Mouse (Mus musculus) heart, adult 2 months (tissue): ENCODE measurements around the gene Rab11fip5. TPM values are rescaled to one million over a fixed set of nuclear protein-coding genes. Genes with fewer than 3 reads are reported as not detected.

Experiments used
- DNase-seq, 2 experiments: peaks; one replicate each; pipeline ENCODE4 v3.0.0; 2021
- H3K27ac ChIP-seq: fragments of 200-600 bp; 2 replicates; pipeline ENCODE4 v1.8.1; 2022
- H3K27me3 ChIP-seq: fragments of 200-500 bp; 2 replicates; pipeline ENCODE4 v1.6.1; 2012; ENCODE audit warnings: mild to moderate bottlenecking, low read length, inconsistent platforms, mixed read lengths; ENCODE audit not compliant: control insufficient read depth, insufficient read depth
- H3K36me3 ChIP-seq: fragments of 200-500 bp; 2 replicates; pipeline ENCODE4 v1.6.1; 2012; ENCODE audit warnings: low read length, inconsistent platforms; ENCODE audit not compliant: control insufficient read depth, insufficient read depth
- H3K4me1 ChIP-seq: fragments of 200-500 bp; 2 replicates; pipeline ENCODE4 v1.6.1; 2011; ENCODE audit warnings: low read length; ENCODE audit not compliant: control insufficient read depth, insufficient read depth
- H3K4me3 ChIP-seq: fragments of 200-600 bp; 2 replicates; pipeline ENCODE4 v1.8.1; 2022
- H3K79me2 ChIP-seq: fragments of 200-500 bp; replicated peaks from 2 replicates; pipeline ENCODE4 v1.6.1; 2012; ENCODE audit warnings: mild to moderate bottlenecking, inconsistent platforms, low read length, moderate library complexity, mixed read lengths; ENCODE audit not compliant: control insufficient read depth, insufficient read depth
- H3K9ac ChIP-seq: fragments of 200-500 bp; 2 replicates; pipeline ENCODE4 v1.6.1; 2012; ENCODE audit warnings: low read depth, mild to moderate bottlenecking, control low read depth, inconsistent platforms, low read length, mixed read lengths
- CTCF ChIP-seq: fragments of 200-600 bp; IDR thresholded peaks from 2 replicates; pipeline ENCODE4 v1.8.1; 2022; ENCODE audit warnings: antibody characterized with exemption, mild to moderate bottlenecking, moderate library complexity
- EP300 ChIP-seq: fragments of 200-500 bp; IDR thresholded peaks from 2 replicates; pipeline ENCODE4 v1.6.1; 2011; ENCODE audit warnings: low read depth, low read length, control low read depth; ENCODE audit not compliant: insufficient read depth
- POLR2A ChIP-seq: fragments of 200-500 bp; IDR thresholded peaks from 2 replicates; pipeline ENCODE4 v1.6.1; 2011; ENCODE audit warnings: mild to moderate bottlenecking, low read depth, low read length, control low read depth; ENCODE audit not compliant: insufficient read depth
- WGBS: fragments of 180-500 bp; shearing (Covaris S2); methylation state at CpG from one replicate; pipeline ENCODE4 v1.1.7; 2018; 5-methylcytosine and 5-hydroxymethylcytosine counted together
- intact Hi-C: fragments of 180-260 bp; cut with DNase I; formaldehyde crosslinking; loops from one replicate; pipeline ENCODE4 v1.15.1; 2025
- polyA plus RNA-seq: library from polyadenylated mRNA; depleted of rRNA; stranded (reverse); fragments of >200 nt; gene quantifications from 2 replicates; pipeline ENCODE4 v1.2.3, GENCODE M21; 2012
- total RNA-seq, 2 experiments: library from RNA; stranded (reverse); gene quantifications; 2 replicates each; pipeline ENCODE4 v1.2.3; 2021

Rab11fip5 gene
- total and polyA plus RNA-seq, 3 experiments: 41.6 to 73.9 (median 59.3) TPM

GRCm38 (mm10) chr6:85388608-85389007 lies 14.2 kb upstream of the Rab11fip5 start:
- Histone ChIP-seq H3K4me1 (no peaks in the 10 kb centered on the region), H3K36me3 (no peaks in the 10 kb centered on the region), H3K9ac (no peak overlapping the region), H3K27ac (no peak overlapping the region), H3K4me3 (no peak overlapping the region), H3K79me2 (no peaks in the 10 kb centered on the region), H3K27me3 (no peaks in the 10 kb centered on the region)
- WGBS: 58% methylated on average over 5 of the region's 5 CpGs
- TF ChIP-seq CTCF (no peak), POLR2A (no peak), EP300 (no peak)
- intact Hi-C loops: no loop called here
- no peak for DNase-seq

GRCm38 (mm10) chr6:85382791-85383190 lies 8.4 kb upstream of the Rab11fip5 start:
- no peak overlapping the region for H3K4me3 ChIP-seq
- TF ChIP-seq EP300 (no peak), POLR2A (no peak), CTCF (no peak)
- H3K27me3 ChIP-seq: no peaks in the 10 kb centered on the region
- peaks cover 2% of the 10 kb centered on the region; the same call in 1 of the 2 replicates for H3K4me1 ChIP-seq
- H3K36me3 ChIP-seq: no peaks in the 10 kb centered on the region
- DNase-seq: no peak
- H3K9ac ChIP-seq: no peak overlapping the region
- no peaks in the 10 kb centered on the region for H3K79me2 ChIP-seq
- intact Hi-C loops: no loop called here
- whole genome bisulfite sequencing: 88% methylated on average over 2 of the region's 2 CpGs
- H3K27ac ChIP-seq: no peak overlapping the region

GRCm38 (mm10) chr6:85381648-85382020 lies 7.2 kb upstream of the Rab11fip5 start:
- H3K4me1 ChIP-seq: peaks cover 2% of the 10 kb centered on the region; the same call in 1 of the 2 replicates
- no peaks in the 10 kb centered on the region for H3K79me2 ChIP-seq
- DNase-seq: no peak
- no peak overlapping the region for H3K4me3 ChIP-seq
- no peak overlapping the region for H3K27ac ChIP-seq
- intact Hi-C loops: no loop called here
- H3K27me3 ChIP-seq: no peaks in the 10 kb centered on the region
- WGBS: 88% methylated on average over 10 of the region's 10 CpGs
- no peaks in the 10 kb centered on the region for H3K36me3 ChIP-seq
- TF ChIP-seq EP300: no peak
- no peak for TF ChIP-seq POLR2A
- no peak for TF ChIP-seq CTCF
- no peak overlapping the region for H3K9ac ChIP-seq

GRCm38 (mm10) chr6:85380901-85381647 lies 6.6 kb upstream of the Rab11fip5 start:
- Histone ChIP-seq H3K27me3 (no peaks in the 10 kb centered on the region), H3K36me3 (no peaks in the 10 kb centered on the region), H3K4me1 (peaks cover 2% of the 10 kb centered on the region; the same call in 1 of the 2 replicates), H3K4me3 (no peak overlapping the region), H3K27ac (peak overlapping the region; percentile 24), H3K9ac (no peak overlapping the region), H3K79me2 (no peaks in the 10 kb centered on the region)
- peak; percentile 19 to 21 for DNase-seq
- intact Hi-C loops: loop anchor here (1.0 kb wide), 1 partner anchor 35 kb away; no protein-coding TSS in a partner anchor
- TF ChIP-seq CTCF: no peak
- TF ChIP-seq EP300: no peak
- no peak for TF ChIP-seq POLR2A
- WGBS: 35% methylated on average over 17 of the region's 17 CpGs

GRCm38 (mm10) chr6:85380201-85380900 lies 5.9 kb upstream of the Rab11fip5 start:
- TF ChIP-seq POLR2A (no peak), EP300 (peak; percentile 88), CTCF (peak; percentile 90)
- H3K36me3 ChIP-seq: no peaks in the 10 kb centered on the region
- no peak overlapping the region for H3K4me3 ChIP-seq
- H3K9ac ChIP-seq: no peak overlapping the region
- DNase-seq: peak; percentile 80 to 86
- peaks cover 2% of the 10 kb centered on the region; the same call in 1 of the 2 replicates for H3K4me1 ChIP-seq
- no peak overlapping the region; the same call in 1 of the 2 replicates for H3K27ac ChIP-seq
- no peaks in the 10 kb centered on the region for H3K79me2 ChIP-seq
- intact Hi-C loops: loop anchor here (1.0 kb wide), 1 partner anchor 34 kb away; no protein-coding TSS in a partner anchor
- WGBS: 20% methylated on average over 10 of the region's 10 CpGs
- no peaks in the 10 kb centered on the region for H3K27me3 ChIP-seq
